11 mouse cellular contexts compared by ENCODE assay signal in genomic region chr4:114515330-114515771, GRCm38 (mm10).
DNase-seq lines count a peak whose midpoint lies in the region; ATAC-seq and TF ChIP-seq lines count a peak whose summit lies in the region.
"Had no signal": no experiment of that assay in that cellular context is flagged by ENCODE, and none has a peak within 500 bp of the region (broad histone marks: within the 10 kb centered on the region; RNA-seq: fewer than 3 reads in every experiment).

No protein-coding gene starts in this region.

- intact Hi-C loops in heart, postnatal 10 days (cut with DNase I), result no loop called here

- H3K4me3 ChIP-seq in intestine, embryonic 16.5 days (ENCODE audit: low read length), result no peak overlapping the region
- no peak overlapping the region for H3K4me3 ChIP-seq in intestine, postnatal 0 days (ENCODE audit: low read depth, low read length)
- no peak overlapping the region for H3K4me3 ChIP-seq in embryonic facial prominence, embryonic 14.5 days (ENCODE audit: low read depth, low read length)
- H3K4me3 ChIP-seq: hindbrain, embryonic 10.5 days; neural tube, embryonic 12.5 days had no signal

- no peaks in the 10 kb centered on the region for H3K36me3 ChIP-seq in intestine, embryonic 16.5 days (ENCODE audit: control insufficient read depth, insufficient read depth, low read length)
- H3K36me3 ChIP-seq in intestine, postnatal 0 days (ENCODE audit: control insufficient read depth, insufficient read depth), result no peaks in the 10 kb centered on the region
- H3K36me3 ChIP-seq in embryonic facial prominence, embryonic 14.5 days (ENCODE audit: control insufficient read depth, insufficient read depth, low read length), result no peaks in the 10 kb centered on the region
- H3K36me3 ChIP-seq: hindbrain, embryonic 10.5 days; neural tube, embryonic 12.5 days had no signal

- 48% methylated on average over 5 of the region's 5 CpGs for WGBS in intestine, embryonic 16.5 days
- WGBS in intestine, postnatal 0 days, result 46% methylated on average over 5 of the region's 5 CpGs
- WGBS in embryonic facial prominence, embryonic 14.5 days, result 21% methylated on average over 5 of the region's 5 CpGs

- no peak overlapping the region for H3K4me2 ChIP-seq in intestine, embryonic 16.5 days (ENCODE audit: low read depth, low read length)
- no peak overlapping the region for H3K4me2 ChIP-seq in intestine, postnatal 0 days (replicated peaks; ENCODE audit: low read depth)
- no peak overlapping the region for H3K4me2 ChIP-seq in embryonic facial prominence, embryonic 14.5 days (ENCODE audit: low read depth, low read length)
- H3K4me2 ChIP-seq: neural tube, embryonic 12.5 days had no signal

- no peak for TF ChIP-seq CTCF in intestine, postnatal 0 days (IDR thresholded peaks at IDR 0.05; ENCODE audit: low read depth)

- H3K9ac ChIP-seq in intestine, embryonic 16.5 days (ENCODE audit: low read depth, low read length), result no peak overlapping the region
- H3K9ac ChIP-seq in intestine, postnatal 0 days (ENCODE audit: low read depth, low read length), result no peak overlapping the region
- no peak overlapping the region for H3K9ac ChIP-seq in embryonic facial prominence, embryonic 14.5 days (ENCODE audit: low read depth, low read length)
- H3K9ac ChIP-seq: neural tube, embryonic 12.5 days had no signal

- H3K4me1 ChIP-seq in intestine, embryonic 16.5 days (ENCODE audit: control insufficient read depth, insufficient read depth, low read length), result peaks cover 9% of the 10 kb centered on the region; the same call in 1 of the 2 replicates
- H3K4me1 ChIP-seq in intestine, postnatal 0 days (replicated peaks; ENCODE audit: control insufficient read depth, insufficient read depth, low read length), result no peaks in the 10 kb centered on the region
- H3K4me1 ChIP-seq in embryonic facial prominence, embryonic 14.5 days (ENCODE audit: control insufficient read depth, insufficient read depth, low read length), result peaks cover 24% of the 10 kb centered on the region
- H3K4me1 ChIP-seq: neural tube, embryonic 12.5 days had no signal

- ATAC-seq in intestine, embryonic 16.5 days, result peak; percentile 28; the same call in 1 of the 2 replicates
- no peak for ATAC-seq in intestine, postnatal 0 days
- ATAC-seq in embryonic facial prominence, embryonic 14.5 days (ENCODE audit: low read depth), result peak; percentile 72; the same call in 1 of the 2 replicates

- H3K9me3 ChIP-seq in intestine, embryonic 16.5 days (ENCODE audit: control insufficient read depth, low read length), result no peaks in the 10 kb centered on the region
- H3K9me3 ChIP-seq in intestine, postnatal 0 days (ENCODE audit: control insufficient read depth), result no peaks in the 10 kb centered on the region
- no peaks in the 10 kb centered on the region for H3K9me3 ChIP-seq in embryonic facial prominence, embryonic 14.5 days (ENCODE audit: control insufficient read depth, low read length)
- H3K9me3 ChIP-seq: hindbrain, embryonic 10.5 days; neural tube, embryonic 12.5 days had no signal

- DNase-seq in lung, postnatal 10 days, result peak; percentile 9
- DNase-seq in lung, postnatal 36 days, result no peak
- DNase-seq in embryonic facial prominence, embryonic 14.5 days (ENCODE audit: low spot score), result peak; percentile 53
- peak; percentile 58 to 71 for DNase-seq in heart, postnatal 10 days
- DNase-seq in thymus, postnatal 4 days, result no peak
- DNase-seq in spleen, postnatal 10 days (ENCODE audit: low spot score in 2 of 2), result no peak
- DNase-seq: cerebellum, postnatal 10 days had no signal

- no peak overlapping the region for H3K27ac ChIP-seq in intestine, embryonic 16.5 days (ENCODE audit: low read length)
- no peak overlapping the region for H3K27ac ChIP-seq in intestine, postnatal 0 days (ENCODE audit: low read depth, low read length)
- peak overlapping the region; percentile 76 for H3K27ac ChIP-seq in embryonic facial prominence, embryonic 14.5 days (replicated peaks; ENCODE audit: low read depth, low read length)
- H3K27ac ChIP-seq: hindbrain, embryonic 10.5 days; neural tube, embryonic 12.5 days had no signal

- no peaks in the 10 kb centered on the region for H3K27me3 ChIP-seq in intestine, embryonic 16.5 days (replicated peaks; ENCODE audit: control insufficient read depth, insufficient read depth, low read length)
- no peaks in the 10 kb centered on the region for H3K27me3 ChIP-seq in intestine, postnatal 0 days (replicated peaks; ENCODE audit: control insufficient read depth, insufficient read depth, low read length)
- H3K27me3 ChIP-seq in embryonic facial prominence, embryonic 14.5 days (replicated peaks; ENCODE audit: control insufficient read depth, insufficient read depth, low read length), result no peaks in the 10 kb centered on the region
- H3K27me3 ChIP-seq: neural tube, embryonic 12.5 days had no signal

Comparison
In these comparisons a context has a peak if more than half of its experiments do, and no peak if none do; other contexts are left out.
1. DNase-seq: peak in lung, postnatal 10 days (single experiment), embryonic facial prominence, embryonic 14.5 days (single experiment) and heart, postnatal 10 days (2 of 2); none in lung, postnatal 36 days (single experiment), thymus, postnatal 4 days (single experiment) and spleen, postnatal 10 days (0 of 2).